Mouse (Mus musculus) intestine, postnatal 0 days (tissue): ENCODE data around the gene Pou3f3. TPM values are rescaled to one million over a fixed set of nuclear protein-coding genes. Genes with fewer than 3 reads are reported as not detected.

Experiments
- ATAC-seq: fragments of 200-750 bp; cut with Nextera tagmentation; 2 replicates; pipeline ENCODE4 v1.8.0; 2017; ENCODE audit warnings: mild to moderate bottlenecking, moderate TSS enrichment, moderate library complexity
- H3K27ac ChIP-seq: fragments of 300-500 bp; sonication (generic); 2 replicates; pipeline ENCODE4 v1.5.1; 2014; ENCODE audit warnings: mild to moderate bottlenecking, low read depth, low read length, moderate library complexity
- H3K27me3 ChIP-seq: fragments of 300-500 bp; sonication (generic); replicated peaks from 2 replicates; pipeline ENCODE4 v1.6.1; 2014; ENCODE audit warnings: low read length, mixed read lengths; ENCODE audit not compliant: control insufficient read depth, insufficient read depth
- H3K36me3 ChIP-seq: fragments of 300-500 bp; sonication (generic); 2 replicates; pipeline ENCODE4 v1.6.1; 2014; ENCODE audit warnings: mild to moderate bottlenecking, moderate library complexity; ENCODE audit not compliant: control insufficient read depth, insufficient read depth
- H3K4me1 ChIP-seq: fragments of 300-500 bp; sonication (generic); replicated peaks from 2 replicates; pipeline ENCODE4 v1.6.1; 2014; ENCODE audit warnings: antibody characterized with exemption, low read length, mixed read lengths; ENCODE audit not compliant: control insufficient read depth, insufficient read depth
- H3K4me2 ChIP-seq: fragments of 300-500 bp; sonication (generic); replicated peaks from 2 replicates; pipeline ENCODE4 v1.6.1; 2014; ENCODE audit warnings: low read depth, mild to moderate bottlenecking, moderate library complexity
- H3K4me3 ChIP-seq: fragments of 300-500 bp; sonication (generic); 2 replicates; pipeline ENCODE4 v1.5.1; 2014; ENCODE audit warnings: low read depth, low read length
- H3K9ac ChIP-seq: fragments of 300-500 bp; sonication (generic); 2 replicates; pipeline ENCODE4 v1.6.1; 2014; ENCODE audit warnings: mild to moderate bottlenecking, low read depth, low read length
- H3K9me3 ChIP-seq: fragments of 300-500 bp; sonication (generic); 2 replicates; pipeline ENCODE4 v1.6.1; 2016; ENCODE audit warnings: mixed run types; ENCODE audit not compliant: control insufficient read depth
- CTCF ChIP-seq: sonication (generic); IDR thresholded peaks from 2 replicates; pipeline ENCODE4 v1.5.1; 2016; ENCODE audit warnings: low read depth, mild to moderate bottlenecking, control low read depth, antibody characterized with exemption, moderate library complexity
- WGBS: fragments of 180-500 bp; shearing (Covaris S2); extraction: QIAGEN DNeasy Blood & Tissue Kit; methylation state at CpG from one replicate; pipeline ENCODE4 v1.1.7; 2014; 5-methylcytosine and 5-hydroxymethylcytosine counted together
- polyA plus RNA-seq: library from polyadenylated mRNA; unstranded; fragments of >200 nt; fragmentation: Nextera tagmentation; extraction: Ambion mirVana; gene quantifications from 2 replicates; pipeline ENCODE4 v1.2.1, GENCODE M21; 2015

Pou3f3 gene
- polyA plus RNA-seq, 1 experiment from 2014 or later: 0.14 TPM

GRCm38 (mm10) chr1:42697756-42698583 is 2.4 kb downstream of the Pou3f3 start:
- ATAC-seq: no peak
- Histone ChIP-seq H3K4me2 (peak overlapping the region; percentile 71), H3K36me3 (no peaks in the 10 kb centered on the region), H3K9ac (no peak overlapping the region), H3K27ac (no peak overlapping the region), H3K27me3 (peaks cover 91% of the 10 kb centered on the region), H3K4me3 (peak overlapping the region; percentile 41), H3K4me1 (no peaks in the 10 kb centered on the region), H3K9me3 (no peaks in the 10 kb centered on the region)
- no peak for TF ChIP-seq CTCF
- WGBS: 1% methylated on average over 66 of the region's 80 CpGs

- Histone ChIP-seq H3K27me3 (peaks cover 91% of the 10 kb centered on the region), H3K36me3 (no peaks in the 10 kb centered on the region), H3K27ac (no peak overlapping the region), H3K4me3 (peak overlapping the region; percentile 41), H3K9ac (no peak overlapping the region), H3K4me1 (no peaks in the 10 kb centered on the region), H3K9me3 (no peaks in the 10 kb centered on the region), H3K4me2 (peak overlapping the region; percentile 71)
- no peak for TF ChIP-seq CTCF
- no peak for ATAC-seq
- WGBS: 1% methylated on average over 43 of the region's 57 CpGs
These were observed 3.2 kb downstream of the Pou3f3 start for GRCm38 (mm10) chr1:42698584-42699333.

GRCm38 (mm10) chr1:42699471-42699871 is 3.9 kb downstream of the Pou3f3 start:
- H3K27me3 ChIP-seq: peaks cover 91% of the 10 kb centered on the region
- H3K4me1 ChIP-seq: no peaks in the 10 kb centered on the region
- TF ChIP-seq CTCF: no peak
- H3K27ac ChIP-seq: no peak overlapping the region
- H3K9me3 ChIP-seq: no peaks in the 10 kb centered on the region
- no peak overlapping the region for H3K4me3 ChIP-seq
- no peak overlapping the region for H3K4me2 ChIP-seq
- ATAC-seq: no peak
- H3K36me3 ChIP-seq: no peaks in the 10 kb centered on the region
- 1% methylated on average over 19 of the region's 19 CpGs for WGBS
- H3K9ac ChIP-seq: no peak overlapping the region

GRCm38 (mm10) chr1:42700171-42700570 is 4.6 kb downstream of the Pou3f3 start:
- WGBS: 19% methylated on average over 3 of the region's 3 CpGs
- Histone ChIP-seq H3K27ac (no peak overlapping the region), H3K9ac (no peak overlapping the region)

GRCm38 (mm10) chr1:42700815-42701214 is 5.2 kb downstream of the Pou3f3 start:
- no peak overlapping the region for H3K27ac ChIP-seq
- H3K9me3 ChIP-seq: no peaks in the 10 kb centered on the region
- H3K9ac ChIP-seq: no peak overlapping the region
- 14% methylated on average over 1 of the region's 1 CpGs for WGBS
- H3K4me3 ChIP-seq: no peak overlapping the region
- no peak for TF ChIP-seq CTCF
- ATAC-seq: no peak
- no peaks in the 10 kb centered on the region for H3K4me1 ChIP-seq
- H3K4me2 ChIP-seq: no peak overlapping the region
- no peaks in the 10 kb centered on the region for H3K36me3 ChIP-seq
- H3K27me3 ChIP-seq: peaks cover 91% of the 10 kb centered on the region

More at GRCm38 (mm10) chr1:42700171-42700570, 4.6 kb downstream of the Pou3f3 start:
- Histone ChIP-seq H3K9me3 (no peaks in the 10 kb centered on the region), H3K4me1 (no peaks in the 10 kb centered on the region), H3K4me2 (no peak overlapping the region), H3K27me3 (peaks cover 91% of the 10 kb centered on the region), H3K4me3 (no peak overlapping the region), H3K36me3 (no peaks in the 10 kb centered on the region)
- TF ChIP-seq CTCF: no peak
- ATAC-seq: no peak

GRCm38 (mm10) chr1:42701833-42702611 is 6.5 kb downstream of the Pou3f3 start:
- WGBS: 16% methylated on average over 5 of the region's 5 CpGs
- no peak for ATAC-seq
- no peak overlapping the region for H3K4me2 ChIP-seq

More at GRCm38 (mm10) chr1:42701833-42702611, 6.5 kb downstream of the Pou3f3 start:
- TF ChIP-seq CTCF: no peak
- Histone ChIP-seq H3K4me1 (no peaks in the 10 kb centered on the region), H3K9ac (no peak overlapping the region), H3K9me3 (no peaks in the 10 kb centered on the region), H3K27me3 (peaks cover 94% of the 10 kb centered on the region), H3K4me3 (no peak overlapping the region), H3K36me3 (no peaks in the 10 kb centered on the region), H3K27ac (no peak overlapping the region)
